Mouse (Mus musculus) lung, embryonic 15.5 days (tissue): ENCODE measurements around the gene Il9r. TPM values are rescaled to one million over a fixed set of nuclear protein-coding genes. Genes with fewer than 3 reads are reported as not detected.

Experiments used
- ATAC-seq: fragments of 200-750 bp; cut with Nextera tagmentation; 2 replicates; pipeline ENCODE4 v1.8.0; 2017; ENCODE audit warnings: moderate number of reproducible peaks, borderline replicate concordance; ENCODE audit not compliant: low FRiP score, low TSS enrichment; ENCODE audit errors: extremely low read depth
- H3K27ac ChIP-seq: fragments of 300-500 bp; sonication (generic); 2 replicates; pipeline ENCODE4 v1.5.1; 2015; ENCODE audit warnings: moderate library complexity, mild to moderate bottlenecking, inconsistent platforms
- H3K27me3 ChIP-seq: fragments of 300-500 bp; sonication (generic); 2 replicates; pipeline ENCODE4 v1.6.1; 2015; ENCODE audit warnings: inconsistent platforms
- H3K36me3 ChIP-seq: fragments of 300-500 bp; sonication (generic); 2 replicates; pipeline ENCODE4 v1.6.1; 2015; ENCODE audit warnings: inconsistent platforms
- H3K4me1 ChIP-seq: fragments of 300-500 bp; sonication (generic); 2 replicates; pipeline ENCODE4 v1.6.1; 2015; ENCODE audit warnings: inconsistent platforms
- H3K4me2 ChIP-seq: fragments of 300-500 bp; sonication (generic); 2 replicates; pipeline ENCODE4 v1.6.1; 2015; ENCODE audit warnings: inconsistent platforms, mild to moderate bottlenecking, moderate library complexity
- H3K4me3 ChIP-seq: fragments of 300-500 bp; sonication (generic); 2 replicates; pipeline ENCODE4 v1.5.1; 2015; ENCODE audit warnings: mild to moderate bottlenecking, inconsistent platforms
- H3K9ac ChIP-seq: fragments of 300-500 bp; sonication (generic); 2 replicates; pipeline ENCODE4 v1.6.1; 2015; ENCODE audit warnings: inconsistent platforms
- H3K9me3 ChIP-seq: fragments of 300-500 bp; sonication (generic); 2 replicates; pipeline ENCODE4 v1.6.1; 2016; ENCODE audit warnings: inconsistent platforms
- WGBS: fragments of 180-500 bp; shearing (Covaris S2); methylation state at CpG from one replicate; pipeline ENCODE4 v1.1.7; 2015; 5-methylcytosine and 5-hydroxymethylcytosine counted together
- polyA plus RNA-seq: library from polyadenylated mRNA; unstranded; fragments of >200 nt; fragmentation: Nextera tagmentation; extraction: Ambion mirVana; gene quantifications from 2 replicates; pipeline ENCODE4 v1.2.1, GENCODE M21; 2015

The Il9r gene
- polyA plus RNA-seq = 0.10 and 0.45 TPM in 2 replicates

- Histone ChIP-seq H3K36me3 (no peaks in the 10 kb centered on the region), H3K4me2 (no peak within 1 kb of the TSS), H3K27me3 (no peaks in the 10 kb centered on the region; the same call in 1 of the 2 replicates), H3K9ac (no peak within 1 kb of the TSS), H3K9me3 (no peaks in the 10 kb centered on the region), H3K27ac (no peak within 1 kb of the TSS), H3K4me1 (peaks cover 6% of the 10 kb centered on the region; the same call in 1 of the 2 replicates), H3K4me3 (no peak within 1 kb of the TSS)
- no peak for ATAC-seq
- WGBS = 57% methylated on average over 10 of the region's 10 CpGs
These were observed at the start of gene Il9r for GRCm38 (mm10) chr11:32200075-32200601. Gene Il9r, minus strand, starts transcription at chr11:32200279.

DNA sequence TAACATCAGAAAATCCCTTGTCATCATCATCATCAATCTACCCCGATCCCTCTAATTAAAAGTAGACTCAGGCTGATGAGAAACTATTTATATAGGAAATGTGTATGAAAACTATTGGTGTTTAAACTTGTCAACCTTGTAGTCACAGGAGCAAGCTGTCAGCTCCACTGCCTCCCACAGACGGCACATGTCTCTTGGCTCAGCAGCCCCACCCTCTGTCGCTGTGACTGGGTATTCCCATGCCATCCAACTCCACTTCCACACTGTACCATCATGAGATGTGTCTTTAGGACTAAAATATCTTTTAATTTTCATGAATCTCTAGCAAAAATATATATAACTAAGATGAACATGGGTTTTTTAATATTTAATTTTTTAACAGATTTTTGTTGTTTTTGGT lies 48.3 kb upstream of the Il9r start:
- Histone ChIP-seq H3K9me3 (no peaks in the 10 kb centered on the region), H3K27ac (no peak overlapping the region), H3K4me1 (no peaks in the 10 kb centered on the region), H3K9ac (no peak overlapping the region), H3K4me3 (no peak overlapping the region), H3K27me3 (no peaks in the 10 kb centered on the region), H3K36me3 (peaks cover 45% of the 10 kb centered on the region), H3K4me2 (no peak overlapping the region)
- ATAC-seq = no peak
- 72% methylated on average over 3 of the region's 3 CpGs for WGBS

GRCm38 (mm10) chr11:32247068-32247467 lies 47.0 kb upstream of the Il9r start:
- no peak for ATAC-seq
- Histone ChIP-seq H3K4me2 (no peak overlapping the region), H3K27ac (no peak overlapping the region), H3K27me3 (no peaks in the 10 kb centered on the region), H3K4me3 (no peak overlapping the region), H3K4me1 (no peaks in the 10 kb centered on the region), H3K9ac (no peak overlapping the region), H3K36me3 (peaks cover 39% of the 10 kb centered on the region), H3K9me3 (no peaks in the 10 kb centered on the region)

GRCm38 (mm10) chr11:32245614-32246013 lies 45.5 kb upstream of the Il9r start:
- H3K4me1 ChIP-seq = no peaks in the 10 kb centered on the region
- peak; percentile 69; the same call in 1 of the 2 replicates for ATAC-seq
- 86% methylated on average over 6 of the region's 6 CpGs for WGBS

DNA sequence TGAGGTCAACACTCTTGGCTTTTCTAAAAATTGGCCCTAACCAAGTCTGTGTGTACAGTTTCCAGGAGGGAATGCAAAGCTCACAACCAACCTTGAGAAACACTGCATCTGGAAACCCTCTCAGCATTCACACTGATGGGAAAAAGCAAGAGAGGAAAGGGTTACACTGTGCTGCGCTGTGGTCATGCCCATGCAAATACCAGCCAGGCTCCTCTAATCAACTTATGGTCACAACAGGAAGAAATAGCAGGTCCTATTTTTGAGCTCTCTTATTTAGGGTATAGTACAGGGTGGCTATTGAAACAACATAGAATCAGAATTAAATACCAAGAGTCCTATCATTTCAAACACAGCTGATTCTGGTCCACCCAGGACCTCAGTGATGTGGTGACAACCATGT lies 44.5 kb upstream of the Il9r start:
- H3K9me3 ChIP-seq = no peaks in the 10 kb centered on the region
- H3K4me1 ChIP-seq = no peaks in the 10 kb centered on the region
- no peak overlapping the region for H3K9ac ChIP-seq
- H3K27me3 ChIP-seq = no peaks in the 10 kb centered on the region
- peaks cover 40% of the 10 kb centered on the region for H3K36me3 ChIP-seq
- no peak for ATAC-seq
- no peak overlapping the region for H3K4me3 ChIP-seq
- H3K27ac ChIP-seq = 0 out of 2 replicates have a peak overlapping the region, but pooled peaks have one; percentile 10
- no peak overlapping the region for H3K4me2 ChIP-seq
- 96% methylated on average over 1 of the region's 1 CpGs for WGBS

More at GRCm38 (mm10) chr11:32245614-32246013, 45.5 kb upstream of the Il9r start:
- Histone ChIP-seq H3K4me3 (no peak overlapping the region), H3K4me2 (no peak overlapping the region), H3K27ac (no peak overlapping the region), H3K9ac (no peak overlapping the region), H3K27me3 (no peaks in the 10 kb centered on the region), H3K36me3 (peaks cover 43% of the 10 kb centered on the region), H3K9me3 (no peaks in the 10 kb centered on the region)

DNA sequence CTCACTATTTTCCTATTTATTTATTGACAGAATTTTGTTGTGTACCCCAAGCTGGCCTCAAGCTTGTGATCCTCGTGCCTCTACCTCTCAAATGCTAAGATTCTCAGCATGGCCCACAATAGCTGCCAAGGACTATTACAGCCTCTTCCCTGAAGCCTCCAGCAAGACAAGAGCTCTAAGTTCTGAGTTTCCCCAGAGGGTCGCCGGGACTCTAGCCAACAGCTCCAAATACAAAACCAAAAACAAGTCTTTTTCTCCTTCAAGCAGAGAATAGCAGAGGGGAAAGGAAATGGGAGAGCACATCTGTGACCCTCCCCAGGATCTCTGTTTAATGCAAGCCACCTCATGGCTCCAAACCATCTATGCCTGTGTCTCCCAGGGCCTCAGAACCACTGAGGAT lies 44.0 kb upstream of the Il9r start:
- Histone ChIP-seq H3K4me2 (no peak overlapping the region), H3K27me3 (no peaks in the 10 kb centered on the region), H3K9me3 (no peaks in the 10 kb centered on the region), H3K9ac (no peak overlapping the region), H3K36me3 (peaks cover 40% of the 10 kb centered on the region), H3K4me1 (no peaks in the 10 kb centered on the region), H3K4me3 (no peak overlapping the region), H3K27ac (0 out of 2 replicates have a peak overlapping the region, but pooled peaks have one; percentile 19)
- WGBS = 84% methylated on average over 3 of the region's 3 CpGs
- ATAC-seq = no peak

DNA sequence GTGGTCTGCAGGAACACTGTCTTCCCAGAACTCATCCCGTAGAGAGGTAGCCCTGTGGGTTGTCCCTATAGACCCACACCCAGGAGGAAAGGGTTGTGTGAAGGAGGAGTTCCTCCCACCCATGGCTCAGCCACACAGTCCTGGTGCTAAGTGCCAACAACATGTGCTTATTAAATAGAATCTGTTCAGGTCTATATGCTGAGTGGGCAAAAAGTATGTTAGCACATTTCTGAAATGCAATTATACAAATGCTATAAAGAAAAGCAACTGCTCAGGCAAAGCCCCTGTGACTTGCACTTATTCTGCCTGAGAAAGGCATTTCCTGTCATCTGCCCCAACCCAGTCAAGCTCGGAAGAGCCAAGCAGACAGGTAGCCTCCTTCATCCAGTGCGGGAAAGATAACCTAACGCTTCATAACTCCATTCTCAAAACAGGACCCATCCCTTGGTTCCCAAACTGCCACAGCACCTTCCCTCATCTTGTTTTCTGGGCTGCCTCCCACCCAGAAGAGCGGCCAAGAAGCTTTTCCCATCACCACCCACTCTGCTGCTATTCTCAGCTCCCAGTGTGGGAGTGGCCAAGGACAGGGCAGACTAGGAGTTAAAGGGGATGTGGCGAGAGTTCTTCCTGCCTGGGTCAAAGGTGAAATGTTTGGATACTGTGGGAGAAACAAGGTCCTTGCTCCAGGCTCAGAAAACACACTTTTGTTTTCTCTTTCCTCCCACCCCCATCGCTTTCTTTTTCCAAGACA lies 43.3 kb upstream of the Il9r start:
- H3K27me3 ChIP-seq = no peaks in the 10 kb centered on the region
- WGBS = 68% methylated on average over 7 of the region's 7 CpGs
- ATAC-seq = peak; percentile 23; the same call in 1 of the 2 replicates
- no peak overlapping the region for H3K9ac ChIP-seq
- no peak overlapping the region for H3K4me3 ChIP-seq
- no peaks in the 10 kb centered on the region for H3K4me1 ChIP-seq
- no peak overlapping the region for H3K4me2 ChIP-seq
- 0 out of 2 replicates have a peak overlapping the region, but pooled peaks have one; percentile 19 for H3K27ac ChIP-seq
- no peaks in the 10 kb centered on the region for H3K9me3 ChIP-seq
- H3K36me3 ChIP-seq = peaks cover 39% of the 10 kb centered on the region

DNA sequence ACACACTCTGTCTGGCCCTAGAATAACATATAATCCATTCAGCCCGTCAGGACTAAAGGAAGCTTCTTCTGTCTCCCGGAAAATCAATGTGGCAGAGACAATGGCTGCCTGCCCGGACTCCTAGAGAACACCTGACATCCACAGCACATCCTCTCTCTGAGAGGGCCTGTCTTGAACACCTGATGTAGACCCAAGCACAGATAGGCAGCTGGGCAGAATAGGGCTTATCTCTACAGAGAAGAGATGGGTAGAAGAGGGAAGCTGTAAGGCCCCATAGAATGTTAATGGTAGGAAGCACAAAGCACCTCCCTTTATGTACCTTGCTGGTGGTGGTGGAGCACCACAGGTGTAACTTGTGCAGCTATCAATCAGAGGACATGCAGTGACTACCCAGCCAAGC lies 42.1 kb upstream of the Il9r start:
- Histone ChIP-seq H3K4me1 (no peaks in the 10 kb centered on the region), H3K27ac (no peak overlapping the region), H3K4me2 (no peak overlapping the region), H3K4me3 (no peak overlapping the region), H3K9ac (no peak overlapping the region), H3K36me3 (peaks cover 36% of the 10 kb centered on the region), H3K9me3 (no peaks in the 10 kb centered on the region), H3K27me3 (no peaks in the 10 kb centered on the region)
- 88% methylated on average over 3 of the region's 3 CpGs for WGBS
- no peak for ATAC-seq

- H3K9ac ChIP-seq = no peak overlapping the region
- no peak overlapping the region for H3K4me2 ChIP-seq
- peaks cover 31% of the 10 kb centered on the region for H3K36me3 ChIP-seq
- ATAC-seq = no peak
- H3K9me3 ChIP-seq = no peaks in the 10 kb centered on the region
- H3K4me1 ChIP-seq = peaks cover 2% of the 10 kb centered on the region; the same call in 1 of the 2 replicates
- H3K27ac ChIP-seq = no peak overlapping the region
- H3K4me3 ChIP-seq = no peak overlapping the region
- no peaks in the 10 kb centered on the region for H3K27me3 ChIP-seq
These were observed 41.3 kb upstream of the Il9r start for GRCm38 (mm10) chr11:32241391-32241790.

GRCm38 (mm10) chr11:32238093-32238860 lies 38.2 kb upstream of the Il9r start:
- Histone ChIP-seq H3K9me3 (no peaks in the 10 kb centered on the region), H3K4me2 (no peak overlapping the region), H3K4me3 (no peak overlapping the region), H3K27me3 (no peaks in the 10 kb centered on the region), H3K36me3 (peaks cover 40% of the 10 kb centered on the region), H3K4me1 (peaks cover 20% of the 10 kb centered on the region), H3K27ac (no peak overlapping the region), H3K9ac (no peak overlapping the region)
- 70% methylated on average over 5 of the region's 5 CpGs for WGBS
- peak; percentile 17; the same call in 1 of the 2 replicates for ATAC-seq

DNA sequence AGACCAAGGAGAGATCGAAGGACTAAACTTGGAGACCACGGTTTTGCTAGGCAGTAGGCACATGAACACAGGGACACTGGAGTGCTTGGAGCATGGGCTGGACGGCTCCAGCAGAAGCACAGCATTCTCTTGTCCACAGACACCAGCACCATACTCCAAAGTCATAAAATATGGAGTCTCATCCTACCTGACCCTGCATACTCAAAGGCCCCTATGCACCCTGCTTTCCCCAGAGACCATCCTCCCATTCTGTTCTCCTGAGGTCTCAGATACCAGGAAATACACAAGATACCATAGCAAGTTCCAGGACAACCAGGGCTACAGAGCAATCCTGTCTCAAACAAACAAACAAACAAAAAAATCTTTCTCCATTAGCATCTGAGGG lies 37.3 kb upstream of the Il9r start:
- Histone ChIP-seq H3K4me2 (no peak overlapping the region), H3K9ac (no peak overlapping the region), H3K4me1 (peaks cover 20% of the 10 kb centered on the region), H3K27me3 (no peaks in the 10 kb centered on the region), H3K9me3 (no peaks in the 10 kb centered on the region), H3K4me3 (no peak overlapping the region), H3K27ac (no peak overlapping the region), H3K36me3 (peaks cover 48% of the 10 kb centered on the region)
- 87% methylated on average over 3 of the region's 3 CpGs for WGBS
- ATAC-seq = no peak
